Mouse (Mus musculus) telencephalon, adult 2 months (tissue): ENCODE results near the gene St6galnac3.
"Not testable (repeated sequence)": the region's sequence is repeated elsewhere in the genome, so short reads cannot be mapped to it uniquely, and the experiment has no call there.

Experiments
- DNase-seq: peaks from one replicate; pipeline ENCODE4 v3.0.0-alpha.2; 2011; ENCODE audit warnings: low read depth, low spot score

Gene St6galnac3

DNA sequence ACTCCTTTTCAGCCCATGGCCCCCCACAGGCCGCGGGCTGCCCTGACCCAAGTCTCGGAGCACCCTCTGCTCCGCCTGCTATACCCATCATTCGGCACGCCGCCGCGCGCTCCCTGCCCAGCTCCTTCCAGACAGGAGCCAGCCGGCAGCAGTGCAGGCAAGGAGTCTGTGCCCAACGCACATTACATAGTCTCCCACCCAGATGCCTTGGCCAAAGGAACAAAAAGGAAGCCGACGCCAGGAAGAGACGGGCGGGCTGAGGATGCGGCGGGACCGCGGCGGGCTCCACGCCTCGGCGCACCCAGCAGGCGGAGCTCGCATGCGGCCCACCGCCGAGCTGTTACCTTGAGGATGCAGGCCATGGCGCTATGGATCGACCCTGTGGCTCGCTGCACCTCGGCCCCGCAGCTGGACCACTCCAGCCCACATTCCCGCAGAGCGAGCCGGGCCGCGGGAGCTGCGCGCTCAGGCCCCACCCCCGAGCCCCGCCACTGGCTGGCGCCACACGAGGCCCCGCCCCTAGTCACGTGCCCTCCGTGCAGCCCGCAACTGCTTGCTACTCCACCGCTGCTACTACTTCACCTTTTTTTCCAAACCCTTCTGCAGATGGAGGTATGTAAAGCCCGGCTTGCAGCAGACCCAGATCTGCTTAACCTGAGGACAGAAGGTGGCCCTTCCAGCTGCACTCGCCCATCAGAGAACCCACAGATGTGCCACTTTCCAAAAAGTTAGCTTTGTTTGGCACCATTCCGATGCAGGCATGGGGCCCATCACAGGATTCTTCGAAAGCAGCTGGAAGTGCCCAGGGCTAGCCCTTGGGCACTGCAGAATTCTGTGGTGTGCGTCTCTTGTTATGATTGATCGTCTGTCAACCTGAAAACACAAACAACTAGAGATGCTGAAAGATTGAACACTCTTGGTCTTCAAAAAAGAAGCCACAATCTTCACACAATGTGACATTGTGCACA is at the start of gene St6galnac3:
Gene St6galnac3, minus strand, starts transcription at position 474 of the 968 bp plus-strand sequence.
- DNase-seq, result no peak

GRCm38 (mm10) chr3:153774568-153774967 is 49.6 kb upstream of the St6galnac3 start:
- DNase-seq, result no peak

DNA sequence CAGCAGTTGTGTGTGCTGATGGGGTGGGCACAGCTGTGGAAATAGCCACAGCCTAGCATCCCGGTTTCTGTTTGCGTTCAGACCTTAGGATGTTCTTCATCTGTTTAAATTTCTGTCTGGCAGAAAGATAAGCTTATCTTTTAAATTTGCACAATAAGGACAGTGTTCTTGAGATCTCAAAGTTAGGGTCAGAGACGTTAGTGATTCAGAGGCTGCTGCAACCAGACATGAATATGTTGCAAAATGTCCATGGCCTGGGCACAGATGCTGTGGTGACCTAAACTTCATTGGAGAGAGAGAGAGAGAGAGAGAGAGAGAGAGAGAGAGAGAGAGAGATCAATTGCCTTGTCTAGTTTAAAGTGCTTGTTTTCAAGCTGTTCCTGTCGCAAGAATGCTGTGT is 46.5 kb upstream of the St6galnac3 start:
- DNase-seq, result no peak

DNA sequence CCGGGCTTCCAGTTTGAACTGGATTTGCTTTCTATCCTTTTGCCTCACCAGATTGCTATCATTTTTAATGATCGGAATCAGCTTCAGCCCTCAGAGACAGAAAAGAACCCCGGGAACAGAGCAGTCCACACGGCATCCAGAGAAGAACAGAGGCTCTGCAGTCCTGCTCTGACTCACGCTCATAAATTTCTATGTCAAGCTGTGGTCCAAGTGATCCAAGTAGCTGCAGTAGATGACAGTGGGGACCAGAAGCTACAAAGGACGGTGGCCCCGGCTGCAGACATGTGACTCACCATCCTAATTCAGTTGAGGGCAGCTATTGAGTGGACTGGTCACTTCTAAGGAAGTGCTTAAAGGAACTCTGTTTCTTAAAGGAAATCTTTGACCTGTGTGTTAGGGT is 45.6 kb upstream of the St6galnac3 start:
- no peak for DNase-seq

GRCm38 (mm10) chr3:153769220-153769619 is 44.2 kb upstream of the St6galnac3 start:
- no peak for DNase-seq

DNA sequence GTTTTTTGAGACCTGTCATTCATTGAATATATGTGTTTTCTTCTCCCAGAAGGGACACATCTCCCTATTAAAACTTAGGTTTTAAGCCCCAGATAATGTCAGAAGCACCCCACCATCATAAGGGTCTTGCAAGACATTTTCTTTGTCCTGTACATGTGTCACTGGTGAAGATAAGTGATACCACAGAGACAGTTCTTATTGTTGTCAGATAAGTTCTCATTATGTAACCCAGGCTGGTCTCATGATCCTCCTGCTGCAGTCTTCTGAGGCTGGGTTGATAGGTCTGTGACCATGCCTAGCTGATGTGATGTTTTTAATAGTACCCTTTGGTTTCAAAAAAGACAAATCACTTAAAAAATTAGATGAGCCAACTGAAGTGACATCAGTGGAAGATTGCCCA is 40.2 kb upstream of the St6galnac3 start:
- no peak for DNase-seq

GRCm38 (mm10) chr3:153764760-153765159 is 39.8 kb upstream of the St6galnac3 start:
- DNase-seq, result no peak

DNA sequence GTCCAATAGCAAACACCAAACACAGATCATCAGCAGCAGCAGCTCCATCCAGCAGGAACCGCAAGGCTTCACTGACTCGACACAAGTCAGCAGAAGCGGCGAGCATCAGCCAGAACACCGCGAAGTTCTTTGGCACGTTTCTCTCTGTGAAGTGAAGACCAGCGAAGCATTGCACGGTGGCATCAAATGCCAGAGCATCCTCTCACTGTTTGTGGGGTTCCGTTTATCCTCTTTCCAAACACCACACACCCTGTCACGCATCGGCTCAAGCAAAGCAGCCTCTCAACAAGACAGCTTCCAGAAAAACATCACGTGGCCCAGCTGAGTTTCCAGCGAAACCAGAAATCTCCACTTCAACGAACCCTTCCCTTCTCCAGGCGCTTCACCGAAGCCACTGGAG is 36.2 kb upstream of the St6galnac3 start:
- DNase-seq, result no peak

- no peak for DNase-seq
These were observed 34.3 kb upstream of the St6galnac3 start for GRCm38 (mm10) chr3:153759269-153759668.

DNA sequence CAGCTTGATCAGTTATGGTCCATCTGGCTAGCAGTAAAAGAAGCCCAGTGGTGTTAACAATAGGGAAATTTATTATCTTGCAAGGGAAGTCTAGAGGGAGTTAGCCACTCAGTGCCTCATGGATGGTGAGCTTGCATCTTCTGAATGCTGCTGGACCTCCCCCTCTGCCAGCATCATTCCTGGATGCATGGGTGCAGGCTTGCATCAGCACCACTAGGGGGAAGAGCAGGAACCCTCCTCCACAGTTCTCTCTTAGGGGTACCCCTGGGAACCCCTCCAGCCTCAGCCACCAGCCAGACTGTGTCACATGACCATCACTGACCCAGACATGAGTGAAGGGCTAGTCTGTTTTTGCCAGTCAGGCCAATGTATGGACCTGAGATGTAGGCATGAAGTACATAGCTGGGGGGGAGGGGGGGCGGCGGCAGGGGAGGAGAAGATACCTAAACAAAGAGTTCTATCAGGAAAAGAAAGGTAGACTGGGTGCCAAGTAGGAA is 31.6 kb upstream of the St6galnac3 start:
- no peak for DNase-seq

DNA sequence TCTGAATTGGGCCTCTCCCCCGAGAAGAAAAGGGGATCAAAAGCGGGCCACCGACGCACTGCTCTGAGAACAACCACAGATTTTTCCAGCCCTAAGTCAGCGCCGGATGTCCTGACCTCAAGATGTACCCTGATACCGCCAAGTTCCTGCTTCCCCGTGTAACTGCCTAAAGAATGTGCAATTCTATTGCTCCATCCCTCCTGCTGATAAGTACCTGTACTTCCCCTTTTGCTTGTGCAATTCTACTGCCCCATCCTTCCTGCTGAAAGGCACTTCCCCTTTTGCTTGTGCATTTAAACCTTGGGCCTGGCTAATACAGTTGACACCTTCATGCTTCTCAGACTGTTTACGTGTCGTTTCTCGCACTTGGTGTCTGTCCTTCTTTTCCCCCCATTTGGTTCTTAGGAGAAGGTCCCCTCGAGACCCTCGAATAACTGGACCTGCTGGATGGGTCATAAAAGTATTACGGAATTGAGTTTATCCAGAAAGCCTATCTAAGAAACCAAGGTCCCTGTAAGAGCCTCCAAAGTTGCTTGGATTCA is 30.9 kb upstream of the St6galnac3 start:
- not testable (repeated sequence) for DNase-seq

- no peak for DNase-seq
These were observed 26.5 kb upstream of the St6galnac3 start for GRCm38 (mm10) chr3:153751435-153751834.

GRCm38 (mm10) chr3:153749359-153749758 is 24.4 kb upstream of the St6galnac3 start:
- no peak for DNase-seq

GRCm38 (mm10) chr3:153748293-153748692 is 23.3 kb upstream of the St6galnac3 start:
- DNase-seq, result no peak

DNA sequence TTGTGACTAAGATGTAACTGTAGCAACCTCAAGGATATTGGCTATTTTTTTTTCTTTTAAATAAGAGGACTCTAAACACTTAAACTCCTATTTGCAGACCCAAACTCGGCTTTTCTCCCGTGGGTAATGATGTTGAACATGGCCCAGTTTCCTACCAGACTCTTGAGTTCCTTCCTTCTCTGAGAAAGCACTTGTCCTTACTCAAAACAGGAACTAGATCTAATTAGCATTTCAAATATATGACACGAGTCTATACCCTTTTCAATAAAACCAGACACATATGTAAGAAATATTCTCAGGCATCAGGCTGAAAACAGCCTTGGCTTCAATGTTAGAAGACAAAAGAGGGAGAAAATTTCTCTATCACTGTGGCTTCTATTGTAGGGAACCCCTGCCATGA is 20.1 kb upstream of the St6galnac3 start:
- DNase-seq, result no peak

- DNase-seq, result no peak
These were observed 19.5 kb upstream of the St6galnac3 start for GRCm38 (mm10) chr3:153744447-153744846.

DNA sequence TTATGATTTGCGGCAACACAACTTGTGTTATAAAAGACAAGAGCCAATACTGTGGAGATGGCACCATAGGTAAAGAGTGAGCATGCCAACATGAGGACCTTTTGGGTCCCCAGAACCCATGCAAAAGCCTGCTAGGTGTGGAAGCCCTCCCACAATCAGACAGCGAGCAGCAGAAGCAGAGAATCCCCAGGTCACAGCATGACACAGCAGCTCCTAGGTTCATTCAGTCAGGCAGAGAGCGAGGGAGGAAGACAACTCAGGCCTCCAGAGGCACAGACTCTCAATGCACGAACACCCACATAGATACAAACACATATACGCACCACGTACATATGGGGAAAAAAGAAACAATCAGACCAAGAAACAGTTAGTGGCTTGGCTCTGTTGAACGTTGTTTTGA is 16.8 kb upstream of the St6galnac3 start:
- DNase-seq, result no peak

- DNase-seq, result no peak
These were observed 14.4 kb upstream of the St6galnac3 start for GRCm38 (mm10) chr3:153739351-153739750.

GRCm38 (mm10) chr3:153738421-153738820 is 13.4 kb upstream of the St6galnac3 start:
- DNase-seq, result no peak

DNA sequence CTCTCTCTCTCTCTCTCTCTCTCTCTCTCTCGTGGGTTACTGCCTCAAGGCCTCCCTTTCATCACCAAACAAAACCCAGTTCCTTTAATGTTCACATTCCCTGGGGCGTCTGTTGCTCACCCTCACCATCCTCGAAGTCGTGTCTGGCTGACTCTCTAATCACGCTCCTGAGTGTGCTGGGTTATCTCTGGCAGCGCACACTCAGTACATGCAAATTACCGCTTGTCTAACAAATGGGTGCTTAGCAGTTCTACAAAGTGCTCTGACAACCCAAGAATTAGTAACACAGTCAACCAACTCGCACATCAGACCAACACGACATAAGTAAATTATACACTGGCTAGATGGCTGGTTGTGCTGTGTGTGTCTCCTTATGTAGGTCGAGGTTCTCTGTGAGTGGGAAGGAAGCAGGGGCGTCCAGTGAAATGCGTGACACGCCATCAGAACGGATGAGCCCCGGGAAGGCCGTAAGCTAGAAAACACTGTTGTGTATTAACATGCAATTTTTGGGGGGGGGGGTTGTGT is 11.8 kb upstream of the St6galnac3 start:
- DNase-seq, result no peak

- DNase-seq, result no peak
These were observed 11.0 kb upstream of the St6galnac3 start for GRCm38 (mm10) chr3:153735796-153736549.

- no peak for DNase-seq
These were observed 9.8 kb upstream of the St6galnac3 start for GRCm38 (mm10) chr3:153734741-153735140.
